ENCODE assay signal across 8 mouse cellular contexts in the genomic region with DNA sequence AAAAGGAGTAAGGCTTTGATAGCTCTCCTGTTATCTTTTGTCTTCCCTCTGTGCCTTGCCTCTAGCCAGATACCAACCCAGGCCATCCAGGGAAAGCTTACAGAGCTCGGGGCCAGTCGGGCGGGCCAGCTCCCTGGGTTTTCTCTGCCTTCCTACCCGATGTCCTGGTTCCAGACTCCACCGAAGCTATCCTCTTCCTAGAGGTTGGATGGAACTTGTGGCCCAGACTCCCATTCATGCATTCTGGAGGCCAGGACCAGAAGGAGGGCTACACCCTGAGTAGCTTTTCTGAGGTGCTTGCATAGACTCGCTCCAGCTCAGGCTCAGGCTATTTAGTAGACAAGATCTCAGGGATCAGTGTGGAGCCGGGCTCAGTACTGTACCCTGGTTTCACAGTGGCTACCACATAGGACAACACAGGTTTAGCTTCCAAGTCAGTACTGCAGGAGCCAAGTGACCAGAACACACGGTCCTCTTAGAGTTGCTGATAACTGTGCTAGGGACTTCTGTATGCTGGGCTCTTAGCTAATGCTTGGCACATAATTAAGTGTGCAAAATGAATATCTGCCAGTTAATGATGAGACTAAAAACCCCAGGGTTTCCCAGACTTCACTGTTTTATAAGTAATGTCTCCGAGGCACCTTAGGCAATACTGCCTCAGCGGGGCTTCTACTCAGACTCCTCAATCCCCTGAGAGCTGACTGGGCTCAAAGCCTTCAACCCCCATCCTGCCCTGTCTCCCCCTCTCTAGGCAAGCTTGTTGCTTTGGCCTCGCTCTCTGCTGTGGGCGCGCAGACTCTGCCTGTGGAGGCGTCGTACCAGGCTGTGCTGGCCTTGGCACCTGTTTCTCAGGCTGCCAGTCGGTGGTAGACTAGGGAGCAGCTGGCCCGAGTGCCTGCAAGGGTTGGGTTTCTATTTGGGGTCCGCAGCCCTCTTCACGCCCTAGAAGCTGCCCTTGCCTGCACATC. TPM values are rescaled to one million over a fixed set of nuclear protein-coding genes. Genes with fewer than 3 reads are reported as not detected.
DNase-seq lines count a peak whose midpoint lies in the region; ATAC-seq and TF ChIP-seq lines count a peak whose summit lies in the region.
"Had no signal": no experiment of that assay in that cellular context is flagged by ENCODE, and none has a peak within 500 bp of the region (broad histone marks: within the 10 kb centered on the region; RNA-seq: fewer than 3 reads in every experiment).

No protein-coding gene starts in this region.

- no peak for TF ChIP-seq POLR2A in lung, adult 2 months (IDR thresholded peaks at IDR 0.05; ENCODE audit: borderline replicate concordance, extremely low read depth, low read depth, low read length)
- TF ChIP-seq POLR2A in cortical plate, adult 2 months (IDR thresholded peaks at IDR 0.05; ENCODE audit: extremely low read depth, insufficient read depth, low read length) = no peak

- 83% methylated on average over 19 of the region's 19 CpGs for WGBS in lung, embryonic 16.5 days
- 61% methylated on average over 19 of the region's 19 CpGs for WGBS in lung, adult 2 months
- 65% methylated on average over 19 of the region's 19 CpGs for WGBS in heart, embryonic 14.5 days
- WGBS in liver, embryonic 15.5 days (ENCODE audit: insufficient replicate concordance) = 68% methylated on average over 19 of the region's 19 CpGs

- DNase-seq in lung, adult 2 months = no peak
- DNase-seq in thymus, postnatal 10 days (ENCODE audit: low spot score in 2 of 2) = no peak
- DNase-seq in adrenal gland, adult 2 months = no peak

- H3K4me2 ChIP-seq in lung, embryonic 16.5 days (ENCODE audit: low read depth, low read length) = no peak overlapping the region
- H3K4me2 ChIP-seq in heart, embryonic 14.5 days (ENCODE audit: low read length) = no peak overlapping the region
- peak overlapping the region; percentile 69 for H3K4me2 ChIP-seq in liver, embryonic 15.5 days
- H3K4me2 ChIP-seq: midbrain, embryonic 13.5 days had no signal

- no peak overlapping the region for H3K9ac ChIP-seq in lung, embryonic 16.5 days (ENCODE audit: low read length)
- H3K9ac ChIP-seq in heart, embryonic 14.5 days (ENCODE audit: low read length) = 0 out of 2 replicates have a peak overlapping the region, but pooled peaks have one; percentile 3
- peak overlapping the region; percentile 37 for H3K9ac ChIP-seq in liver, embryonic 15.5 days
- H3K9ac ChIP-seq: midbrain, embryonic 13.5 days had no signal

- H3K27me3 ChIP-seq in lung, embryonic 16.5 days (ENCODE audit: control insufficient read depth, insufficient read depth, low read depth, low read length) = no peaks in the 10 kb centered on the region
- no peaks in the 10 kb centered on the region for H3K27me3 ChIP-seq in heart, embryonic 14.5 days (ENCODE audit: control insufficient read depth, insufficient read depth, low read length)
- no peaks in the 10 kb centered on the region for H3K27me3 ChIP-seq in liver, embryonic 15.5 days
- H3K27me3 ChIP-seq: midbrain, embryonic 13.5 days had no signal

- peak overlapping the region; percentile 72 for H3K27ac ChIP-seq in lung, embryonic 16.5 days (ENCODE audit: low read length)
- peak overlapping the region; percentile 25 for H3K27ac ChIP-seq in cortical plate, adult 2 months (ENCODE audit: insufficient read depth, low read length)
- peak overlapping the region; percentile 24 to 82 for H3K27ac ChIP-seq in heart, embryonic 14.5 days (replicated peaks in 1 of 2; ENCODE audit: control insufficient read depth in 1 of 2, insufficient read depth in 1 of 2, low read depth in 2 of 2, low read length in 2 of 2)
- H3K27ac ChIP-seq in liver, embryonic 15.5 days (replicated peaks) = peak overlapping the region; percentile 94
- H3K27ac ChIP-seq: midbrain, embryonic 13.5 days had no signal

- TF ChIP-seq CTCF in lung, adult 2 months (IDR thresholded peaks at IDR 0.05; ENCODE audit: insufficient read depth, low read length) = no peak
- TF ChIP-seq CTCF in cortical plate, adult 2 months (IDR thresholded peaks at IDR 0.05; ENCODE audit: extremely low read depth, insufficient read depth, low read length) = no peak

- H3K4me1 ChIP-seq in lung, embryonic 16.5 days (replicated peaks; ENCODE audit: control insufficient read depth, insufficient read depth, low read length) = peaks cover 17% of the 10 kb centered on the region
- H3K4me1 ChIP-seq in lung, adult 2 months (ENCODE audit: control insufficient read depth, insufficient read depth, low read length) = peaks cover 48% of the 10 kb centered on the region
- H3K4me1 ChIP-seq in cortical plate, adult 2 months (ENCODE audit: control insufficient read depth, insufficient read depth, low read length) = no peaks in the 10 kb centered on the region
- peaks cover 44 to 59% of the 10 kb centered on the region in 2 experiments for H3K4me1 ChIP-seq in heart, embryonic 14.5 days (ENCODE audit: control insufficient read depth in 2 of 2, insufficient read depth in 2 of 2, low read length in 2 of 2)
- H3K4me1 ChIP-seq in liver, embryonic 15.5 days (replicated peaks) = peaks cover 98% of the 10 kb centered on the region
- H3K4me1 ChIP-seq: midbrain, embryonic 13.5 days had no signal

- no peak for ATAC-seq in lung, embryonic 16.5 days (ENCODE audit: low read depth)
- no peak for ATAC-seq in heart, embryonic 14.5 days (ENCODE audit: insufficient number of reproducible peaks, insufficient read depth, low FRiP score, low read depth)
- peak; percentile 42 for ATAC-seq in liver, embryonic 15.5 days (ENCODE audit: insufficient read depth)
- ATAC-seq: midbrain, embryonic 13.5 days had no signal

- peaks cover 10% of the 10 kb centered on the region for H3K36me3 ChIP-seq in lung, embryonic 16.5 days (ENCODE audit: control insufficient read depth, insufficient read depth, low read length)
- H3K36me3 ChIP-seq in heart, embryonic 14.5 days (ENCODE audit: control insufficient read depth, insufficient read depth, low read length) = peaks cover 52% of the 10 kb centered on the region
- peaks cover 58% of the 10 kb centered on the region for H3K36me3 ChIP-seq in liver, embryonic 15.5 days (replicated peaks)

- H3K4me3 ChIP-seq in lung, embryonic 16.5 days (ENCODE audit: low read length) = no peak overlapping the region
- H3K4me3 ChIP-seq in lung, adult 2 months (replicated peaks; ENCODE audit: extremely low read depth, low read depth, low read length) = no peak overlapping the region
- no peak overlapping the region for H3K4me3 ChIP-seq in cortical plate, adult 2 months (ENCODE audit: insufficient read depth, low read length)
- no peak overlapping the region for H3K4me3 ChIP-seq in heart, embryonic 14.5 days (ENCODE audit: control insufficient read depth in 1 of 2, insufficient read depth in 1 of 2, low read depth in 1 of 2, low read length in 2 of 2)
- H3K4me3 ChIP-seq in liver, embryonic 15.5 days (replicated peaks) = no peak overlapping the region
- H3K4me3 ChIP-seq: midbrain, embryonic 13.5 days had no signal

- H3K9me3 ChIP-seq in lung, embryonic 16.5 days (ENCODE audit: control insufficient read depth, low read length) = no peaks in the 10 kb centered on the region
- no peaks in the 10 kb centered on the region for H3K9me3 ChIP-seq in heart, embryonic 14.5 days (ENCODE audit: control insufficient read depth, low read length)
- no peaks in the 10 kb centered on the region for H3K9me3 ChIP-seq in liver, embryonic 15.5 days (replicated peaks)
- H3K9me3 ChIP-seq: midbrain, embryonic 13.5 days had no signal

RNA-seq across cellular contexts. Expression of a gene that starts 10.2 kb away (rescaled TPM):
- polyA plus RNA-seq in lung, embryonic 16.5 days (2015; fragmentation: Nextera tagmentation; extraction: Ambion mirVana) = 77.9 and 81.6 TPM in 2 replicates
- polyA plus RNA-seq in lung, adult 2 months (2012; rRNA removed) = 399 and 593 TPM in 2 replicates
- 48.2 and 49.2 TPM in 2 replicates for polyA plus RNA-seq in cortical plate, adult 2 months (2012; rRNA removed)
- polyA plus RNA-seq in heart, embryonic 14.5 days (2014; fragmentation: Nextera tagmentation; extraction: Ambion mirVana) = 51.7 and 60.0 TPM in 2 replicates
- polyA plus RNA-seq in liver, embryonic 15.5 days (2015; fragmentation: Nextera tagmentation; extraction: Ambion mirVana) = 64.0 and 69.3 TPM in 2 replicates
- total RNA-seq in adrenal gland, adult 2 months (2021) = 100 to 1,000 TPM; 129 to 133 TPM
- 470 and 474 TPM in 2 replicates for polyA plus RNA-seq in adrenal gland, adult 2 months (2012; rRNA removed)

RNA-seq across cellular contexts. Expression of a gene that starts 19.5 kb away (rescaled TPM):
- polyA plus RNA-seq in lung, embryonic 16.5 days (2015; fragmentation: Nextera tagmentation; extraction: Ambion mirVana) = 1.1 and 1.7 TPM in 2 replicates
- 132 and 133 TPM in 2 replicates for polyA plus RNA-seq in lung, adult 2 months (2012; rRNA removed)
- 2.1 and 2.4 TPM in 2 replicates for polyA plus RNA-seq in cortical plate, adult 2 months (2012; rRNA removed)
- 0.43 and 0.78 TPM in 2 replicates for polyA plus RNA-seq in heart, embryonic 14.5 days (2014; fragmentation: Nextera tagmentation; extraction: Ambion mirVana)
- 0.21 and 0.38 TPM in 2 replicates for polyA plus RNA-seq in liver, embryonic 15.5 days (2015; fragmentation: Nextera tagmentation; extraction: Ambion mirVana)
- total RNA-seq in adrenal gland, adult 2 months (2021) = 10 to 100 TPM; 14.4 to 24.6 TPM
- polyA plus RNA-seq in adrenal gland, adult 2 months (2012; rRNA removed) = 23.7 and 26.6 TPM in 2 replicates

RNA-seq across cellular contexts. Expression of a gene that starts 45.2 kb away (rescaled TPM):
- polyA plus RNA-seq in lung, embryonic 16.5 days (2015; fragmentation: Nextera tagmentation; extraction: Ambion mirVana) = 10.3 and 12.6 TPM in 2 replicates
- 37.0 and 37.7 TPM in 2 replicates for polyA plus RNA-seq in lung, adult 2 months (2012; rRNA removed)
- 28.9 and 31.0 TPM in 2 replicates for polyA plus RNA-seq in cortical plate, adult 2 months (2012; rRNA removed)
- 7.1 and 7.8 TPM in 2 replicates for polyA plus RNA-seq in heart, embryonic 14.5 days (2014; fragmentation: Nextera tagmentation; extraction: Ambion mirVana)
- polyA plus RNA-seq in liver, embryonic 15.5 days (2015; fragmentation: Nextera tagmentation; extraction: Ambion mirVana) = 4.7 and 5.8 TPM in 2 replicates
- total RNA-seq in adrenal gland, adult 2 months (2021) = 10 to 100 TPM; 31.0 to 36.0 TPM
- polyA plus RNA-seq in adrenal gland, adult 2 months (2012; rRNA removed) = 105 and 108 TPM in 2 replicates

RNA-seq across cellular contexts. Expression of a gene that starts 48.1 kb away (rescaled TPM):
- polyA plus RNA-seq in lung, embryonic 16.5 days (2015; fragmentation: Nextera tagmentation; extraction: Ambion mirVana) = 70.9 and 76.9 TPM in 2 replicates
- polyA plus RNA-seq in lung, adult 2 months (2012; rRNA removed) = 52.1 and 56.2 TPM in 2 replicates
- 75.2 and 76.5 TPM in 2 replicates for polyA plus RNA-seq in cortical plate, adult 2 months (2012; rRNA removed)
- polyA plus RNA-seq in heart, embryonic 14.5 days (2014; fragmentation: Nextera tagmentation; extraction: Ambion mirVana) = 23.3 and 24.1 TPM in 2 replicates
- polyA plus RNA-seq in liver, embryonic 15.5 days (2015; fragmentation: Nextera tagmentation; extraction: Ambion mirVana) = 25.1 and 25.4 TPM in 2 replicates
- 10 to 100 TPM; 54.6 to 54.8 TPM for total RNA-seq in adrenal gland, adult 2 months (2021)
- polyA plus RNA-seq in adrenal gland, adult 2 months (2012; rRNA removed) = 71.1 and 71.2 TPM in 2 replicates

RNA-seq across cellular contexts. Expression of a gene that starts 51.0 kb away (rescaled TPM):
- 17.8 and 20.2 TPM in 2 replicates for polyA plus RNA-seq in lung, embryonic 16.5 days (2015; fragmentation: Nextera tagmentation; extraction: Ambion mirVana)
- 58.7 and 88.5 TPM in 2 replicates for polyA plus RNA-seq in lung, adult 2 months (2012; rRNA removed)
- polyA plus RNA-seq in cortical plate, adult 2 months (2012; rRNA removed) = 154 and 160 TPM in 2 replicates
- polyA plus RNA-seq in heart, embryonic 14.5 days (2014; fragmentation: Nextera tagmentation; extraction: Ambion mirVana) = 20.7 and 26.0 TPM in 2 replicates
- polyA plus RNA-seq in liver, embryonic 15.5 days (2015; fragmentation: Nextera tagmentation; extraction: Ambion mirVana) = 3.3 and 5.0 TPM in 2 replicates
- total RNA-seq in adrenal gland, adult 2 months (2021) = 100 to 1,000 TPM in 1 of 2 experiments, 10 to 100 TPM in 1; 87.1 to 123 TPM
- 247 and 266 TPM in 2 replicates for polyA plus RNA-seq in adrenal gland, adult 2 months (2012; rRNA removed)

Comparison
In these comparisons a context has a peak if more than half of its experiments do, and no peak if none do; other contexts are left out.
1. H3K27ac ChIP-seq: peak in every context shown above with its lines; median percentile 94 in liver, embryonic 15.5 days; 72 in lung, embryonic 16.5 days; 53 in heart, embryonic 14.5 days; 25 in cortical plate, adult 2 months.